Mouse (Mus musculus) small intestine, adult 2 months (tissue): ENCODE data around the gene Plk2.

Experiments used
- CTCF ChIP-seq: fragments of 200-500 bp; IDR thresholded peaks from 2 replicates; pipeline ENCODE4 v1.5.1; 2012; ENCODE audit warnings: low read depth, mild to moderate bottlenecking, control low read depth, inconsistent platforms, low read length, moderate library complexity, mixed read lengths; ENCODE audit not compliant: insufficient replicate concordance, insufficient read length; ENCODE audit errors: extremely low read depth
- POLR2A ChIP-seq: fragments of 200-500 bp; IDR thresholded peaks from 2 replicates; pipeline ENCODE4 v1.6.1; 2012; ENCODE audit warnings: low read depth, mild to moderate bottlenecking, control low read depth, inconsistent platforms, low read length, moderate library complexity

DNA sequence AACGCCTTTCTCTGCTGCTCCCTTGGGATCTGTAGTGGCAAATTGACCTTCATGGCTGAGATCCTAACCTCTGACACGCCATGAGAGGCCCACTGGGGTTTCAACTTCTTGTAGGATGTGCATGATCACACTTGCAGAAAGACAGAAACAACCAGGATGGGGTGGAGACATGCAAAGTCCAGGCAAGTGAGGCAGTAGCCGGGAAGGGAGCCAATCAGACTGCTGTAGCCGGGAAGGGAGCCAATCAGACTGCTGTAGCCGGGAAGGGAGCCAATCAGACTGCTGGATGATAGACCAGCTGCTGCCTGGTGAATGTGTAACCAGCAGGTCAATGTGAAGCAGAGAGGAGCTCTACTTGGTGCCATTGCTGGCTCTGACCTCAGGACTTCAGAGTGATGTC lies 11.3 kb downstream of the Plk2 start:
- TF ChIP-seq CTCF, result no peak
- no peak for TF ChIP-seq POLR2A
